11 mouse cellular contexts compared by ENCODE assay signal in genomic region chr7:80121083-80121482, GRCm38 (mm10). TPM values are rescaled to one million over a fixed set of nuclear protein-coding genes. Genes with fewer than 3 reads are reported as not detected.
DNase-seq lines count a peak whose midpoint lies in the region; ATAC-seq and TF ChIP-seq lines count a peak whose summit lies in the region.
"Had no signal": no experiment of that assay in that cellular context is flagged by ENCODE, and none has a peak within 500 bp of the region (broad histone marks: within the 10 kb centered on the region; RNA-seq: fewer than 3 reads in every experiment).

No protein-coding gene starts in this region.

- CTCF ChIA-PET in Patski (lab: Charles Lee): interaction anchor here (1.5 kb wide), 1 partner anchor 17 kb away, joined by 8 read pairs; no protein-coding TSS in a partner anchor

- H3K4me2 ChIP-seq in lung, embryonic 16.5 days (ENCODE audit: low read depth, low read length): no peak overlapping the region
- H3K4me2 ChIP-seq in hindbrain, embryonic 14.5 days (replicated peaks): no peak overlapping the region

- no peak overlapping the region for H3K9ac ChIP-seq in lung, embryonic 16.5 days (ENCODE audit: low read length)
- H3K9ac ChIP-seq in hindbrain, embryonic 14.5 days: no peak overlapping the region

- no peaks in the 10 kb centered on the region for H3K9me3 ChIP-seq in lung, embryonic 16.5 days (ENCODE audit: control insufficient read depth, low read length)
- no peaks in the 10 kb centered on the region for H3K9me3 ChIP-seq in hindbrain, embryonic 14.5 days (ENCODE audit: control insufficient read depth, low read length)

- H3K27me3 ChIP-seq in Patski: no peaks in the 10 kb centered on the region
- no peaks in the 10 kb centered on the region for H3K27me3 ChIP-seq in lung, embryonic 16.5 days (ENCODE audit: control insufficient read depth, insufficient read depth, low read depth, low read length)
- no peaks in the 10 kb centered on the region for H3K27me3 ChIP-seq in hindbrain, embryonic 14.5 days (ENCODE audit: control insufficient read depth, insufficient read depth, low read length)

- peak overlapping the region; percentile 42 for H3K27ac ChIP-seq in lung, embryonic 16.5 days (ENCODE audit: low read length)
- H3K27ac ChIP-seq in hindbrain, embryonic 14.5 days: no peak overlapping the region
- H3K27ac ChIP-seq: macrophage had no signal

- intact Hi-C loops in heart, postnatal 25 days (cut with DNase I): no loop called here
- intact Hi-C loops in heart, postnatal 10 days (cut with DNase I): no loop called here

- peaks cover 9% of the 10 kb centered on the region for H3K4me1 ChIP-seq in lung, embryonic 16.5 days (replicated peaks; ENCODE audit: control insufficient read depth, insufficient read depth, low read length)
- H3K4me1 ChIP-seq in hindbrain, embryonic 14.5 days (replicated peaks; ENCODE audit: control insufficient read depth, insufficient read depth, low read length): peaks cover 3% of the 10 kb centered on the region

- WGBS in lung, embryonic 16.5 days: 36% methylated on average over 5 of the region's 5 CpGs
- WGBS in hindbrain, embryonic 14.5 days: 76% methylated on average over 5 of the region's 5 CpGs

- no peaks in the 10 kb centered on the region for H3K36me3 ChIP-seq in lung, embryonic 16.5 days (ENCODE audit: control insufficient read depth, insufficient read depth, low read length)
- H3K36me3 ChIP-seq in hindbrain, embryonic 14.5 days (replicated peaks; ENCODE audit: control insufficient read depth, insufficient read depth): no peaks in the 10 kb centered on the region

- in situ Hi-C loops in Patski (cut with MboI; ENCODE audit: low pct_unique_long_range_greater_than_20kb): no loop called here

- POLR2A ChIA-PET in Patski (lab: Charles Lee): interaction anchor here (0.9 to 1.2 kb wide), 2 partner anchors 9 to 93 kb away, joined by 3 read pairs; no protein-coding TSS in a partner anchor

- no peak overlapping the region for H3K4me3 ChIP-seq in lung, embryonic 16.5 days (ENCODE audit: low read length)
- no peak overlapping the region for H3K4me3 ChIP-seq in hindbrain, embryonic 14.5 days (replicated peaks; ENCODE audit: low read length)
- H3K4me3 ChIP-seq: myocyte had no signal

- peak; percentile 60 for ATAC-seq in Patski
- ATAC-seq in lung, embryonic 16.5 days (ENCODE audit: low read depth): peak; percentile 79
- no peak for ATAC-seq in hindbrain, embryonic 14.5 days (ENCODE audit: low FRiP score)

- TF ChIP-seq CTCF in Patski (IDR thresholded peaks at IDR 0.05): no peak

- peak; percentile 95 for DNase-seq in heart, adult 11 months
- no peak for DNase-seq in heart, postnatal 25 days (ENCODE audit: low spot score)
- peak; percentile 62 for DNase-seq in Patski (ENCODE audit: low read depth, low spot score)
- DNase-seq in heart, postnatal 10 days: peak; percentile 69 to 81
- no peak for DNase-seq in hindbrain, embryonic 14.5 days (ENCODE audit: low spot score)
- DNase-seq in right cerebral cortex, adult 2 months (ENCODE audit: low spot score in 2 of 2): no peak
- DNase-seq in adrenal gland, postnatal 10 days: no peak
- DNase-seq: retina, postnatal 1 day had no signal

RNA-seq across cellular contexts. Expression of gene Idh2, which starts 5.9 kb away (rescaled TPM):
- total RNA-seq in heart, postnatal 25 days (2021): 1,000 to 10,000 TPM; 1,585 to 1,668 TPM
- 679 TPM for polyA plus RNA-seq in Patski (2021)
- total RNA-seq in heart, postnatal 10 days (2021): 1,000 to 10,000 TPM; 1,610 to 1,731 TPM
- polyA plus RNA-seq in lung, embryonic 16.5 days (2015; fragmentation: Nextera tagmentation; extraction: Ambion mirVana): 671 and 680 TPM in 2 replicates
- polyA plus RNA-seq in hindbrain, embryonic 14.5 days (2014; fragmentation: Nextera tagmentation; extraction: Ambion mirVana): 198 and 205 TPM in 2 replicates
- 100 to 1,000 TPM; 386 to 496 TPM for total RNA-seq in adrenal gland, postnatal 10 days (2021)

Comparison
In these comparisons a context has a peak if more than half of its experiments do, and no peak if none do; other contexts are left out.
1. DNase-seq: peak in heart, adult 11 months (single experiment), Patski (single experiment) and heart, postnatal 10 days (2 of 2); none in heart, postnatal 25 days (single experiment), hindbrain, embryonic 14.5 days (single experiment), right cerebral cortex, adult 2 months (0 of 2) and adrenal gland, postnatal 10 days (single experiment).